Mouse (Mus musculus) cerebellum, postnatal 14 days (tissue): ENCODE measurements at regions not wholly inside any gene's neighbourhood (a gene's known extent, or its start where the extent isn't known, plus 50 kb on each side); places are given as distances from the start of the nearest gene placed in this dataset.
A peak's percentile ranks its signal among the peaks of the same experiment; 100 is the strongest.

Experiments
- DNase-seq, 2 experiments: peaks; one replicate each; pipeline ENCODE4 v3.0.0; 2021; ENCODE audit warnings: mixed read lengths in 2 of 2

DNA sequence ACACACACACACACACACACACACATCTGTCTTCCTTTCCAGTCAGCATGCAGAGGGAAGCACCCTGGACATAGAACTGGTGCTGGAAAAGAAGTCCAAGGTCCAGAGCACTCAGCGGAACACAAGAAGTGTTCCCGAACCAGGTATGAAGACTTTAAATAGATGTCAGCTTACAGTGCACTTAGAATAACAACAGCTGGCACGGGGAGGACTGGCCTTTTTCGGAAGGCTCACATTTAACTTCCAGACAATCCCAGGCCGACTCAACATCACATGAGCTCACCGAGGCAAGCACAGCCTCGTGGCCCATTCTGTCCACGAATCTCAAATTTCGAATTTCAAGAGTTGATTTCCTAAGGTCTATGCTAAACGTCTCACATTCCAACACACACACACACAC is 70.9 kb upstream of the Slc25a33 start:
- no peak for DNase-seq

DNA sequence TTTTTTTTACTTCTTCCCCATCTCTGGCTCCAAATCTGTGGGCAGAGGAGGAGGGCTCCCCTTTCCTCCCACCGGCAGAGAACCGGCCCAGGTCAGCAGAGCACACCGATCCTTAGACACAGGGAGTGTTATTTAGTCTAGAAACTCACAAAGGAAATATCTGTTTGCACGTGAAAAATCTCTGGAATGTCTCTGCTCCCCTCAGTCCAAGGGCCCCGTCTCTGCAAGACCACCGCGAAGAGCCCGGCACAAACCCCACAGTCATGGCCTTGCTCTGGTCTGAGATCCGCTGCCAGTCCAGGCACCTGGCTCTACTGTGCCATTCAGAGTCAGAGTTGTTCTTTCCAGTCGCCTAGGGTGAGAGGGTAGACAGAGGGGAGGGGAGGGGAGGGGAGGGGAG is 69.7 kb upstream of the Slc25a33 start:
- no peak for DNase-seq

DNA sequence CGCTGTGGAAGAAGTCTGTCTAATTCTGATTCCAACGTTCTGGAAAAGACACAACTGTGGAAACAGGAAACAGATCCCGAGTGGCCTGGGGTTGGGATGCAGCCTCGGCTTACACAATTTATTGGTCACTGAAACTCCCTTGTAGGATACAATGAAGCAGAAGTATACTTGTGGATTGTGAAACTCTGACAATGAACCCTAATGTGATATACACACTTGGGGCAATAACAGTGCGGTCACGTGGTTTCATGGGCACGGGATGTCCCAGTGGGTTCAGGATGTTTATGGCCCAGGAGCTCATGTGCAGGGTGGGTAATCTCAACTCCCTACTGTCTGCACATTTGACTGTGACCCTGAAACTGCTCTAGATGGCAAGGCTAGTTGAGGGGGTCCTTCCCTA is 68.8 kb upstream of the Slc25a33 start:
- DNase-seq, result no peak

DNA sequence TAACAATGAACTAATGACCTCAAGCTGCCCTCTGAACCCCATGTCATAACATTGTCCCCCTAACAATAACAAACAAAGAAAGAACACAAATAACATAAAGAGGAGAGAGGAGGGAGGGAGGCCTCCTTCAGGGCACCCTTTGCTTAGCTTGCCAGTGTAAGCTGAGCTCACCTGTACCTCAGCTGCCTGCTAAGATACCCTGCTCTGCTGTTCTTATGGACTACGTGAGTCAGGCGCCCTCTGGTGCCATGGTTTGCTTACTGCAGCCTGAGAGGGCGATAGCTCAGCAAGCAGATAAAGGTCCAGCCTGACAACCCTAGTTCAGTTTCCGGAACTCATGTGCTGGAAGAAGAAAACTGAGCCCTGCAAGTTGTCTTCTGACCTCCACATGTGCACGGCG is 67.8 kb upstream of the Slc25a33 start:
- peak; percentile 51 to 79 for DNase-seq

DNA sequence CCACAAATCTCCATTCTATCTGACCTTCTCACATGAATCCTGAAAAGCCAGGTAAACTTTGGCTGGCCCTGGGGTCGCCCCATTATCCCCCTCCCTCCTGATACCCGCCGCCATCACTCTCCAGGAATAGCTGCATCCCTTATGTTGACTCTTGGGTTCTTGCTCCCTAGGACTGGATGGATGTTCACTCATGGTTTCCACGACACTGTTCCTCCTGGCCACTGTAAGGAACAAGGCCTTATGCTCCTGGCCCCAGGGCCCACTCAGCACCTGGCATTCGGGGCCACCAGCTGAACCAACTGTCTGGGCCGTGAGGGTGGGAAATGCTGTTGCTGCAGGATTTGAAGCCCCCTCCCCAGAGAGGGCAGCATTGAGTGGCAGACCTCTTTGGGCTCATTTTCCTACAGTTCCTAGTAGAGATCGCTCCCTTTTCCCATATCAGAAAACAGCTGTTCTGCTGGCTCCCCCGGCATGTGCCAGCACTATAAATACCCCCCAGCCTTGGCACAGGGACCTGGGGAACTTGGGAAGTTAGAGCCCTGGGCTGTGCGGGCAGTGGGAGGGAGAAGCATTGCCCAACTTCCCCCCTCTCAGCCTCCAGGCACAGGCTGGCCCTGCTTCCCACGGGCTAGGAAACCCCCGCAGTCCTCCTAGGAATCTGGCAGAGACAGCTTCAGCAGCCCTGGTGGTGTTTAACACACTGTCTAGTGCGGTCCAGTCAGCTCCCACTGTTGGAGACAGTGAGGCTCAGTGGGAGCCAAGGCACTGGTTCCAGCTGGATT is 66.6 kb upstream of the Slc25a33 start:
- peak in 1 of 2 experiments; percentile 26 for DNase-seq

DNA sequence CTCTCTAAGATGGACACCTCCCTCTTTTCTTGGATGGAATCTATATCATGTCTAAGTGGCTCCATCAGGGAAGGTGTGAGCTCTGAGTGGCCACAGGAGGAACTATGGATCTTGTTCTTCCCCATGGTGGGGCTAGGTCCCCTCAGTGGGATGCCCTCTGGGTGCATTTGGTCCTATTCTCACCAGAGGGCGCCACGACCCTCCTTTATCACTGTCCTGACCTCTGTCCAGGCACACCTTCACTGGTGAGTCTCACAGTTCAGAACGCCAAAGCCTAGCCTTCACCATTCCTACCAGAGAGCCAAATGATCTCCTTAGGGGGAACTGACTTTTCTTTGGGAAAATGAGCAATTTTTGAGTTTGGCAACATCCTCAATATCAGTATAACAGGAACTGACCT is 64.6 kb upstream of the Slc25a33 start:
- peak in 1 of 2 experiments; percentile 32 for DNase-seq

DNA sequence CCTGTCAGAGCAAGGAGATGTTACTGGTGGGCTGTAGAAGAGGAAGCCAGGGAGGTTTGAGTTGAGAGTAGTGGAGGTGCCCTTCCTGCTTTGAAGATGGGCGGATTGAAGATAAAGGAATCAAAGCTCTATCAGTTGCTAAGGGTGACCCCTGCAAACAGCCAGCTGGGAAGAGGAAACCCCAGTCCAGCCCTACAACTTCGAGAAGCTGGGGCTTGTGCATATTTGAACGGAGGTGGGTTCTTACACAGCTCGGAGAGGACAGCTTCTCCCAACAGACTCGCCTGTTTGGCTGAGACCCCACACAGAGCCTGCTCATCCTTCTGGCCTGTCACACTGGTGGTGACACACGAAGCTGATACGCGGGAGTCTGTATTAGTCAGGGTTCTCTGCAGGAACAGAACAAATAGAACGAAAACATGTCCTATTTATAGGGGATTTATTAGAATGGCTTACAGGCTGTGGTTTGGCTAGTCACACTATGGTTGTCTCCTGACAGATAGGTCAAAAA is 60.6 kb upstream of the Slc25a33 start:
- no peak for DNase-seq

DNA sequence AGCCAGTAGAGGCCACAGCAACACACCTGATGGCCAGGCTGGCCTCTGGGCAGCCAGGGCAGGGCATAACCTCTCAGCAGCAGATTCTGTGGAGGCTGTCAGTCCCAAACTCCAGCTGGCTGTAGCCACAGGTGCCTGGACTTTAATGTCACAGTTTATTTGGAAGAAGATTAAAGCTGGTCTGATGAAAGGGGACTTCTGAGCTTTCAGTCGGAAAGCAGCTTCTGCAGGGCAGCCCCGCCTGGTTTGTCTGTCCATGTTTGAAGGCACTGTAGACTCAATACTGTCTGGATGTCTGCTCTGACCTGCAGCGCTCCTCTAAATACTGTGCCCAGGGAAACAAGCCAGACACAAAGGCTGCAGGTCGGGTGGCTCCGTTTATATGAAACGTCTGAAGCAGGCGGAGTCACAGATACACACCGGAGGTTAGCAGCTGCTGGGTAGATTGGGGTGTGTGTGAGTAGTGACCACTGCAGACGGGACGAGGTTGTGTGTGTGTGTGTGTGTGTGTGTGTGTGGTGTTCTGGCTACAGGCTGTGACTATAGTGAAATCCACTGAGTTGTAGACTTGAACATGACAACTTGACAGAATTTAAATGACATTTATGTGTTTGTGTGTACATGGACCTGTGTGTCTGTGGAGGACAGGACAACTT is 58.5 kb upstream of the Slc25a33 start:
- no peak for DNase-seq

DNA sequence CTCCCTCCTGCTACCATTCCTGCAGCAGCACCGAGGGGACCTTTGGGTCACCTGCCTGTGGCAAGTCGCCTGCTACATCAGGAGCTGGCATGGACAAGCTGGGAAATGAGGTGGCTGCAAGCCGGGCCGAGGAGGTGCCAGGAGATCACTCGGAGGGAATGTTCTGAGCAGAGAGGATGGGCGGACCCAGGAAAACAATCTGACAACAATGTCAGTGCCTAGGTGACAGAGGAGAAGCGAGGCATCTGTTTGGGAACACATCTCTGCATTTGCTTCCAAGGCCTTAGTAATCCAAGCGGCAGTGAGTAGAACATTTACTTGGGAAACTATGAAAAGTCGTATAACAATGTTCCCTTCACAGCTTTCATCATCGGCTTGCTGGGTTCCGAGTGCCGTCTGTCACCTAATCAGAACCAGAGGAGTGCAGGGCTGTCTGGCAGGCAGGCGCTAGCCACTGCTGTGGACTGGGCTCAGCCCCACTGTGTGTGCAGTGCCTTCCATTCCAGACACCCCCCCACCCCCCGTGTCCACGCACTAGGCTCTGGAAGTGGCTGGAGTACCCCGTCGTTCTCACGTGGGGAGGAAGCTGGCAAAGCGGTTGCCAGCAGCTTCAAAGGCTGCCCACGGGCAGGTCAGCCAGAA is 56.6 kb upstream of the Slc25a33 start:
- DNase-seq, result peak in 1 of 2 experiments; percentile 32

DNA sequence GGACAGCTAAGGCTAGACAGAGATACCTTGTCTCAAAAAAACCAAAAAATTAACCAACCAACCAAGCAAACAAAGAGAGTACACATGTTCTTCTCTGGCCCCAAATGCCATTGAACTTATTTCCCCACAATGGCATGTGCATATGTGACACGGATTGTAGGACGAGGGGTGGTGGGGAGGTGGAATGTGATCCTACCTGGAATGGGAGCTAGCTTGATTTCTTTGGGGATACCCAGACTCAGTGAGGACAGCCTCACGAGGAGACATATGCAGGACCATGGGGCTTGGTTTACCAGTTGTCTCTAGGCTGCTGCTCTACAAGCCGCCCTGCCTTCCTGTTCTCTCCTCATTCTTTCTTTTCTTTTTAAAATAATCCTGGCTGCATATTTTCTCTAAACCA is 55.9 kb upstream of the Slc25a33 start:
- DNase-seq, result no peak

DNA sequence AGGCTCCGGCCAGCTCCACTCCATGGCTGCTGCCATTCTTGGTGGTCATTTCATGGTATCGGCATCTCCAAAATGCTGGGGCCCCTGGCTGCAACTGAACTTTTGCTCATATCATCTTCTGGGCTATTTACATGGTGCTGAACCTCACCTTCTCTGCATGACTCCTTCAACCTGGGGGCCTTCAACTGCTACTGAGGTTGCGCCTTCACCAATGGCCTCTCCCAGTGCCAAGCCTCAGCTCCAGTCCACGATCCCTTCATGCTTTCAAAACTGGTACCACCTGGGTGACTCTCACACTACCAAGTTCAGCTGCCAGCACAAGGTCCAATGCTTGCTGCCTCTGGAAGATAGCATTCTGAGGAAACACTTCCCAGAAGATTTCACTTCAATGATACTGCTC is 53.7 kb upstream of the Slc25a33 start:
- DNase-seq, result no peak
